Mouse (Mus musculus) liver, adult 2 months (tissue): ENCODE measurements around the gene Iqca. TPM values are rescaled to one million over a fixed set of nuclear protein-coding genes. Genes with fewer than 3 reads are reported as not detected.

Experiments
- DNase-seq: peaks from one replicate; pipeline ENCODE4 v3.0.0-alpha.2; 2011; ENCODE audit warnings: low read depth, low spot score; ENCODE audit errors: extremely low read depth
- H3K27ac ChIP-seq: fragments of 200-500 bp; replicated peaks from 2 replicates; pipeline ENCODE4 v1.5.1; 2012; ENCODE audit warnings: low read depth, mild to moderate bottlenecking, control low read depth, inconsistent platforms, low read length; ENCODE audit not compliant: insufficient read depth
- H3K27me3 ChIP-seq: fragments of 200-500 bp; 2 replicates; pipeline ENCODE4 v1.6.1; 2012; ENCODE audit warnings: mild to moderate bottlenecking, moderate library complexity, low read length, inconsistent platforms; ENCODE audit not compliant: control insufficient read depth, insufficient read depth
- H3K36me3 ChIP-seq: fragments of 200-500 bp; 2 replicates; pipeline ENCODE4 v1.6.1; 2012; ENCODE audit warnings: low read length, inconsistent platforms; ENCODE audit not compliant: control insufficient read depth, insufficient read depth
- H3K4me1 ChIP-seq: fragments of 200-500 bp; 2 replicates; pipeline ENCODE4 v1.6.1; 2011; ENCODE audit warnings: low read length; ENCODE audit not compliant: control insufficient read depth, insufficient read depth
- H3K4me3 ChIP-seq: fragments of 200-500 bp; 2 replicates; pipeline ENCODE4 v1.5.1; 2011; ENCODE audit warnings: low read depth, mild to moderate bottlenecking, control low read depth, low read length, moderate library complexity; ENCODE audit not compliant: insufficient read depth
- H3K79me2 ChIP-seq: fragments of 200-500 bp; 2 replicates; pipeline ENCODE4 v1.6.1; 2012; ENCODE audit warnings: inconsistent platforms, mild to moderate bottlenecking, low read length, moderate library complexity; ENCODE audit not compliant: control insufficient read depth, insufficient read depth
- H3K9ac ChIP-seq: fragments of 200-500 bp; 2 replicates; pipeline ENCODE4 v1.6.1; 2012; ENCODE audit warnings: low read depth, mild to moderate bottlenecking, control low read depth, inconsistent platforms, low read length
- CTCF ChIP-seq: fragments of 200-500 bp; IDR thresholded peaks from 2 replicates; pipeline ENCODE4 v1.5.1; 2011; ENCODE audit warnings: low read depth, low read length, control low read depth
- POLR2A ChIP-seq: fragments of 200-500 bp; IDR thresholded peaks from 2 replicates; pipeline ENCODE4 v1.6.1; 2011; ENCODE audit warnings: low read length, control low read depth; ENCODE audit not compliant: insufficient read depth; ENCODE audit errors: extremely low read depth
- WGBS: fragments of 180-500 bp; shearing (Covaris S2); methylation state at CpG from one replicate; pipeline ENCODE4 v1.1.7; 2018; 5-methylcytosine and 5-hydroxymethylcytosine counted together
- polyA plus RNA-seq: library from polyadenylated mRNA; depleted of rRNA; stranded (reverse); fragments of >200 nt; gene quantifications from 2 replicates; pipeline ENCODE4 v1.2.3, GENCODE M21; 2012
- total RNA-seq: library from RNA; depleted of rRNA; stranded (reverse); fragments of >200 nt; gene quantifications from 2 replicates; pipeline ENCODE4 v1.2.3, GENCODE M21; 2014

The Iqca gene
- total and polyA plus RNA-seq, 2 experiments: not detected

GRCm38 (mm10) chr1:90014446-90014845 is 138.8 kb downstream of the Iqca start, which contains the start of gene Asb18:
Gene Asb18 (minus strand): TSS chr1:90014666.
- H3K27me3 ChIP-seq: no peaks in the 10 kb centered on the region
- no peaks in the 10 kb centered on the region for H3K79me2 ChIP-seq
- TF ChIP-seq POLR2A: no peak
- no peak for TF ChIP-seq CTCF
- H3K9ac ChIP-seq: no peak within 1 kb of the TSS
- no peak for DNase-seq
- no peaks in the 10 kb centered on the region for H3K36me3 ChIP-seq
- H3K4me3 ChIP-seq: no peak within 1 kb of the TSS
- WGBS: 77% methylated on average over 5 of the region's 5 CpGs
- no peaks in the 10 kb centered on the region for H3K4me1 ChIP-seq
- H3K27ac ChIP-seq: no peak within 1 kb of the TSS

GRCm38 (mm10) chr1:90013273-90013672 is 139.9 kb downstream of the Iqca start:
- H3K4me1 ChIP-seq: no peaks in the 10 kb centered on the region
- no peaks in the 10 kb centered on the region for H3K27me3 ChIP-seq
- no peak overlapping the region for H3K4me3 ChIP-seq
- H3K27ac ChIP-seq: no peak overlapping the region
- TF ChIP-seq POLR2A: no peak
- TF ChIP-seq CTCF: no peak
- DNase-seq: no peak
- H3K79me2 ChIP-seq: no peaks in the 10 kb centered on the region
- H3K36me3 ChIP-seq: no peaks in the 10 kb centered on the region
- 77% methylated on average over 5 of the region's 5 CpGs for WGBS
- no peak overlapping the region for H3K9ac ChIP-seq

GRCm38 (mm10) chr1:90012850-90013249 is 140.4 kb downstream of the Iqca start:
- Histone ChIP-seq H3K4me3 (no peak overlapping the region), H3K79me2 (no peaks in the 10 kb centered on the region), H3K4me1 (no peaks in the 10 kb centered on the region), H3K9ac (no peak overlapping the region), H3K36me3 (no peaks in the 10 kb centered on the region), H3K27ac (no peak overlapping the region), H3K27me3 (no peaks in the 10 kb centered on the region)
- 67% methylated on average over 7 of the region's 7 CpGs for WGBS
- TF ChIP-seq CTCF: no peak
- no peak for TF ChIP-seq POLR2A
- DNase-seq: no peak

- DNase-seq: no peak
Measured at GRCm38 (mm10) chr1:90012168-90012567, 141.0 kb downstream of the Iqca start.

GRCm38 (mm10) chr1:90010077-90010476 is 143.1 kb downstream of the Iqca start:
- Histone ChIP-seq H3K79me2 (no peaks in the 10 kb centered on the region), H3K27ac (no peak overlapping the region), H3K4me1 (no peaks in the 10 kb centered on the region), H3K4me3 (no peak overlapping the region), H3K36me3 (no peaks in the 10 kb centered on the region), H3K9ac (no peak overlapping the region), H3K27me3 (no peaks in the 10 kb centered on the region)
- no peak for TF ChIP-seq CTCF
- no peak for TF ChIP-seq POLR2A
- WGBS: 79% methylated on average over 1 of the region's 1 CpGs
- DNase-seq: no peak

More at GRCm38 (mm10) chr1:90012168-90012567, 141.0 kb downstream of the Iqca start:
- TF ChIP-seq POLR2A (no peak), CTCF (no peak)
- H3K27me3 ChIP-seq: no peaks in the 10 kb centered on the region
- H3K36me3 ChIP-seq: no peaks in the 10 kb centered on the region
- no peaks in the 10 kb centered on the region for H3K79me2 ChIP-seq
- WGBS: 80% methylated on average over 3 of the region's 3 CpGs
- no peak overlapping the region for H3K9ac ChIP-seq
- no peak overlapping the region for H3K27ac ChIP-seq
- H3K4me3 ChIP-seq: no peak overlapping the region
- no peaks in the 10 kb centered on the region for H3K4me1 ChIP-seq

- WGBS: 78% methylated on average over 3 of the region's 3 CpGs
- no peak overlapping the region for H3K27ac ChIP-seq
Measured at GRCm38 (mm10) chr1:90009188-90009587, 144.0 kb downstream of the Iqca start.

More at GRCm38 (mm10) chr1:90009188-90009587, 144.0 kb downstream of the Iqca start:
- DNase-seq: no peak
- H3K4me3 ChIP-seq: no peak overlapping the region
- H3K36me3 ChIP-seq: no peaks in the 10 kb centered on the region
- no peaks in the 10 kb centered on the region for H3K4me1 ChIP-seq
- H3K27me3 ChIP-seq: no peaks in the 10 kb centered on the region
- H3K79me2 ChIP-seq: no peaks in the 10 kb centered on the region
- no peak overlapping the region for H3K9ac ChIP-seq
- no peak for TF ChIP-seq CTCF
- no peak for TF ChIP-seq POLR2A
